Mouse (Mus musculus) stomach, embryonic 14.5 days (tissue): ENCODE measurements around the gene Gfra1. TPM values are rescaled to one million over a fixed set of nuclear protein-coding genes. Genes with fewer than 3 reads are reported as not detected.
A peak's percentile ranks its signal among the peaks of the same experiment; 100 is the strongest.

Experiments used
- ATAC-seq: fragments of 200-750 bp; cut with Nextera tagmentation; 2 replicates; pipeline ENCODE4 v1.8.0; 2017; ENCODE audit warnings: low read depth, moderate TSS enrichment; ENCODE audit not compliant: insufficient number of reproducible peaks, insufficient read depth, low FRiP score
- H3K27ac ChIP-seq: fragments of 300-500 bp; sonication (generic); 2 replicates; pipeline ENCODE4 v1.5.1; 2014; ENCODE audit warnings: mild to moderate bottlenecking, low read length, moderate library complexity, mixed read lengths
- H3K27me3 ChIP-seq: fragments of 300-500 bp; sonication (generic); 2 replicates; pipeline ENCODE4 v1.6.1; 2014; ENCODE audit warnings: low read length, control low read depth, mixed read lengths; ENCODE audit not compliant: control insufficient read depth, insufficient read depth
- H3K36me3 ChIP-seq: fragments of 300-500 bp; sonication (generic); 2 replicates; pipeline ENCODE4 v1.6.1; 2014; ENCODE audit warnings: mild to moderate bottlenecking, control low read depth, low read length, moderate library complexity, mixed read lengths; ENCODE audit not compliant: control insufficient read depth, insufficient read depth
- H3K4me1 ChIP-seq: fragments of 300-500 bp; sonication (generic); 2 replicates; pipeline ENCODE4 v1.6.1; 2014; ENCODE audit warnings: low read length, control low read depth, mixed read lengths; ENCODE audit not compliant: control insufficient read depth, insufficient read depth
- H3K4me2 ChIP-seq: fragments of 300-500 bp; sonication (generic); replicated peaks from 2 replicates; pipeline ENCODE4 v1.6.1; 2014; ENCODE audit warnings: low read depth, low read length, control low read depth
- H3K4me3 ChIP-seq: fragments of 300-500 bp; sonication (generic); 2 replicates; pipeline ENCODE4 v1.5.1; 2014; ENCODE audit warnings: low read depth, low read length, control low read depth
- H3K9ac ChIP-seq: fragments of 300-500 bp; sonication (generic); replicated peaks from 2 replicates; pipeline ENCODE4 v1.6.1; 2014; ENCODE audit warnings: low read depth, mild to moderate bottlenecking, control low read depth, low read length, moderate library complexity, mixed read lengths
- H3K9me3 ChIP-seq: fragments of 300-500 bp; sonication (generic); 2 replicates; pipeline ENCODE4 v1.6.1; 2016; ENCODE audit warnings: low read depth, low read length, control low read depth; ENCODE audit not compliant: control insufficient read depth
- whole genome bisulfite sequencing: fragments of 180-500 bp; shearing (Covaris S2); extraction: QIAGEN DNeasy Blood & Tissue Kit; methylation state at CpG from one replicate; pipeline ENCODE4 v1.1.7; 2014; 5-methylcytosine and 5-hydroxymethylcytosine counted together
- polyA plus RNA-seq: library from polyadenylated mRNA; unstranded; fragments of >200 nt; fragmentation: Nextera tagmentation; extraction: Ambion mirVana; gene quantifications from 2 replicates; pipeline ENCODE4 v1.2.1, GENCODE M21; 2014

Gene Gfra1
- polyA plus RNA-seq, 1 experiment from 2014 or later, result 66.3 TPM

DNA sequence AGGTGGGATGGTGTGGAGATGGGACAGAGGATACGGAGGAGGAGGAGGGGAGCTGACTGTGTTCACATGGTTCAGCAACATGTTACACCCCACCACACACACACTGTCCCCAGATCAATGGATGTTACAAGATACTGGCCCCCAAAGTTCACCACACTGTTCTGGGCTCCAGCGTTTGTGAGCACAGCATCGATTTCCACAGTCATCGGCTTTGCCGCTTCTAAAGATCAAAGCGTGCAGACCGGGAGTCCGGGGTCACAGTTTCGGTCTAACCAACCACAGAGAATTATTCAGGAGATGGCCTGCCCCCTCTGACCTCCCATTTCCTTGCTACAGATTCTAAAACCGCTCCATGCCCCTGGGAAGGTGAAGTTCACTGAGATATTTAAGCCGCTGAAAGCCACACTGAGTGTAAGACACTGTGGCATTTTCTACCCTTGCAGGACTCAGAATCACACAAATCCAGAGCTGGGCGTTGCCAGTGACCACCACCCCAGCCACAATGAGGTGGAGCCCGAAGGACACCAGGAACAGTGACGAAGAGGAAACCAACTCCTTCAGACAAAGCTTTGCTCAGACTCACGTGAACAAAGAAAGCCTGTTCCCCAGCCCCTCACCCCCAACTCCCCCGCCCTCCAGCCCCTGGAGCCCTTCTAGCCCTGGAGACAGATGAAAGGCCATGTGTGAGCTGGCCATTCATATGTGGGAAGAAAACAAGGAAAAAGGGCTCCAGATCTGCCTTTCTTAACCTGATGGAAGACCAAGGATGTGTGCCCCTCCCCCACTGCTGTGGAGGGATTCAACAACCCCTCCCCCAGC, 59.7 kb downstream of the Gfra1 start:
- H3K4me1 ChIP-seq, result peaks cover 10% of the 10 kb centered on the region
- H3K4me2 ChIP-seq, result peak overlapping the region; percentile 28; the same call in 1 of the 2 replicates
- peak; percentile 60 for ATAC-seq
- H3K9me3 ChIP-seq, result no peaks in the 10 kb centered on the region
- 60% methylated on average over 16 of the region's 16 CpGs for WGBS
- H3K4me3 ChIP-seq, result no peak overlapping the region
- no peak overlapping the region for H3K9ac ChIP-seq
- no peaks in the 10 kb centered on the region for H3K27me3 ChIP-seq
- peak overlapping the region; percentile 90 for H3K27ac ChIP-seq
- H3K36me3 ChIP-seq, result no peaks in the 10 kb centered on the region

DNA sequence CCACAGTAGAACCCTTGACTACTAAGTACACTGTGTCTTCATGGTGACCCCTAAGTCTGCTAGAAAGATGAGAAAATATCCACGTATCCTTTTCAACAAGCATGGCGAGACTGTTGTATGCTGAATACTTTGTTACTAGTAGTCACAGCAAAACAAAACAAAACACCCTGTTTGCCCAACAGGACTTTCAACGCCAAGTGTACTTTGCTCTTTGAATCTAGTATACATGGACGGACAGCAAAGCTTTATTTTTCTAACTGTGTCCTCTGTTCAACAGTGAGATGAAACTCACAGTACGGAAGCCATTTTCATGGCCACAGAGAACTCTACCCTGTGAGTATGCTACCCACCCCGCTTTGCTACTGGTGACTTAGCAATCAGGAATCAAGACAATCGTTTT, 62.6 kb downstream of the Gfra1 start:
- 86% methylated on average over 7 of the region's 7 CpGs for WGBS
- Histone ChIP-seq H3K27me3 (no peaks in the 10 kb centered on the region), H3K27ac (no peak overlapping the region), H3K9me3 (no peaks in the 10 kb centered on the region), H3K4me1 (peaks cover 7% of the 10 kb centered on the region), H3K4me2 (no peak overlapping the region), H3K36me3 (no peaks in the 10 kb centered on the region), H3K4me3 (no peak overlapping the region), H3K9ac (no peak overlapping the region)
- ATAC-seq, result no peak

DNA sequence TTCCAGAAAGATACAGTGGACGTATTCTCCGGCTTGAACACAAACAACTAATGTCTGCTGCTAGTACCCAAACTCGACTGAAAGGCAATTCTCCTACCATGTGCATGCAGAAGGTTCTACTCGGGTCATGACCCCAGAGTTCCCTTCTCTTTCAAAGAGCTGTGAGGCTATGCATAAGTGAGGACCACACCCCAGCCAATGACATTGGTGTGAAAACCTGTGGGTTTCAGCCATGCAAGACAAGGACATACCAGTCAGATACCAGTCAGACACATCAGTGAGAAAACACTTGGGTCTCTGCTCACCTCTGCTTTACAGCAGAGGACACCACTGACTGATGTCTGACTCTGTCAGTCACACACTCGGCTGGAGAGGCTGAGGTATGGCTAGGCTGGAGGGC, 63.9 kb downstream of the Gfra1 start:
- Histone ChIP-seq H3K4me1 (peaks cover 8% of the 10 kb centered on the region), H3K27me3 (no peaks in the 10 kb centered on the region), H3K9me3 (no peaks in the 10 kb centered on the region), H3K36me3 (no peaks in the 10 kb centered on the region), H3K27ac (no peak overlapping the region), H3K4me3 (no peak overlapping the region), H3K9ac (no peak overlapping the region), H3K4me2 (no peak overlapping the region)
- ATAC-seq, result no peak
- 71% methylated on average over 5 of the region's 5 CpGs for WGBS

DNA sequence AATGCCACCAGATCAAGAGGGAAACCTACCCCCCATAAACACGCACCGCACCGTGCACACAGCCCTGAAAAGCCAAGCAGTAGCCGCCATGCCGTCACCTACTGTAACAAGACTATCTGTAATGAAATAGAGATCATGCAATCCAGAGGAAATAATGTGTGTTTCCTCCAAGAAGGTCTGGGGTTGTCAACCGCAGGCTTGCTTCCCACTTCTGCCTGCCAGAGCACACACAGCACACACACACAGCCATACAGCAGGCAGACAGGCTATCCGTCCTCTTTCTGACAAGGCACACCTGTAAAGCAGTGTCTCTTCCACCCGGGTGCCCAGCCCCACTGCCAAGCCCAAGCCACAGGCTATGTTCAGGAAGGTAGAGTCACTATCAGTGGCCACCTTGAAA, 66.2 kb downstream of the Gfra1 start:
- Histone ChIP-seq H3K9ac (no peak overlapping the region), H3K4me2 (no peak overlapping the region), H3K27me3 (no peaks in the 10 kb centered on the region), H3K9me3 (no peaks in the 10 kb centered on the region), H3K4me3 (no peak overlapping the region), H3K27ac (no peak overlapping the region), H3K36me3 (no peaks in the 10 kb centered on the region), H3K4me1 (peaks cover 2% of the 10 kb centered on the region; the same call in 1 of the 2 replicates)
- ATAC-seq, result no peak
- WGBS, result 76% methylated on average over 8 of the region's 8 CpGs

DNA sequence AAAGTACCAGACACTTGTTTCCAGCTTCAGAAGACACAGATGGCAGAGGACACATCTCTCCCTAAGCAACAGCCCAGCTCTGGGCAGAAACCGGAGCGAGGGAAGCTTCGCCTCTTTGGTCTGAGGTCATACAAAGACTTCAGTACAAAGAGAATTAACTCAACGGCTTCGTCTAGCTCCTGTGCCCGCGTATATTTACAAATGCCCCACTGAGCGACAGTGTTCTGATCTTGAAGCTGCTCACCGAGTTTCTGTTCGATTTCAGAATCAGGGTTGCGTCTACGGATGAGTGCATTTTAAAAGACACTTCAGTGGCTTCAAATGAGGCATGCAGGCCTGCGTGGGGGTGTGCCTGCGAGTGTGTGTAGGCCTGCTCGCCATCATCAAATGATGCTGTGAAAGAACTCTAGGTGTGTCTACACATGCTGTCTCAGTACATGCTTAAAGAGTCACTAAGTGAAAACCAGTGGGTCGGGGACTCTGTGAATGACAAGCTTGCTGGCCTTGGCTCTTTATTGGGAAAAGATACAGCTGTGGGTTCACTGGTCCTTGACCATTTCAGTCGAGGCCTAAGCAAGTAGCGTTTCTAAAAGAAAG, 66.8 kb downstream of the Gfra1 start:
- peaks cover 2% of the 10 kb centered on the region; the same call in 1 of the 2 replicates for H3K4me1 ChIP-seq
- no peaks in the 10 kb centered on the region for H3K9me3 ChIP-seq
- H3K36me3 ChIP-seq, result no peaks in the 10 kb centered on the region
- ATAC-seq, result no peak
- no peaks in the 10 kb centered on the region for H3K27me3 ChIP-seq
- no peak overlapping the region for H3K9ac ChIP-seq
- no peak overlapping the region for H3K27ac ChIP-seq
- no peak overlapping the region for H3K4me2 ChIP-seq
- 84% methylated on average over 18 of the region's 18 CpGs for WGBS
- H3K4me3 ChIP-seq, result no peak overlapping the region

DNA sequence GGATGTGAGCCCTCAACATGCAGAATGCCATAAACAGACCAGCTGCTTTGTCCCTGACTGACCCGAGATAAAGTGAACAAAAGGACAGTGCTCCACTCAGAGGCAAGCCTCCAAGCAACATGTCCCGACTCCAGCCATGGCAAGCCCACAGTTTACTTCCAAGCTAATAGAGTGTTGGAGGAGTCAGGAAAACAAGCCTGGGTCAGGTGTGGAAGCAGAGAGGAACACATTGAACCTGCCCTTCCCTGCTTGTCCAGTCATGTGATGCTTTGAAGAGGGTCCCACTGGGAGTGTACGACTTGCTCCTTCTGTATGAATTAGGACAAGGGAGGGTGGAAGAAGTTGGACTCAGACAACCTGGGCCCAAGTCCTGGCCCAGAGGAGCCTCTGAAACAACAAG, 72.4 kb downstream of the Gfra1 start:
- no peak overlapping the region for H3K27ac ChIP-seq
- H3K27me3 ChIP-seq, result no peaks in the 10 kb centered on the region
- no peak overlapping the region for H3K4me2 ChIP-seq
- no peak overlapping the region for H3K9ac ChIP-seq
- 53% methylated on average over 3 of the region's 3 CpGs for WGBS
- H3K9me3 ChIP-seq, result no peaks in the 10 kb centered on the region
- no peaks in the 10 kb centered on the region for H3K36me3 ChIP-seq
- H3K4me3 ChIP-seq, result no peak overlapping the region
- H3K4me1 ChIP-seq, result peaks cover 2% of the 10 kb centered on the region; the same call in 1 of the 2 replicates
- ATAC-seq, result no peak

DNA sequence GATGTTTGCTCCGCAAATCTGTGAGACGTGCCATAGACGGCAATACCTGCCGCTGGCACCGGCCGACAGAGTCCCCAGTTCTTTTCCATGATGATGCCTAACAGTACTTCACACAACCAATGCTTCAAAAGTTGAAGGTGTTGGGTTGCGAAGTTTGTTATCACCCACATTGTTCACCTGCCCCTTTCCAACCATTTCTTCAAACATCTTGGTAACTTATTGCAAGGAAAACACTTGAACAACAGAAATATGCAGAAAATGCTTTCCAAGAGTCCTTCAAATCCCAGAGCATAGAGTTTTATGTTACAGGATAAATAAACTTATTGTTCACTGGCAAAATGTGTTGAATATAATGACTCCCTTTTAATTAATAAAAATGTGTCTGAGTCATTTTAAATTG, 73.2 kb downstream of the Gfra1 start:
- no peaks in the 10 kb centered on the region for H3K27me3 ChIP-seq
- H3K9ac ChIP-seq, result no peak overlapping the region
- peaks cover 8% of the 10 kb centered on the region for H3K4me1 ChIP-seq
- H3K36me3 ChIP-seq, result no peaks in the 10 kb centered on the region
- no peak overlapping the region for H3K4me2 ChIP-seq
- no peak for ATAC-seq
- 93% methylated on average over 7 of the region's 7 CpGs for WGBS
- no peak overlapping the region for H3K27ac ChIP-seq
- no peaks in the 10 kb centered on the region for H3K9me3 ChIP-seq
- H3K4me3 ChIP-seq, result no peak overlapping the region

DNA sequence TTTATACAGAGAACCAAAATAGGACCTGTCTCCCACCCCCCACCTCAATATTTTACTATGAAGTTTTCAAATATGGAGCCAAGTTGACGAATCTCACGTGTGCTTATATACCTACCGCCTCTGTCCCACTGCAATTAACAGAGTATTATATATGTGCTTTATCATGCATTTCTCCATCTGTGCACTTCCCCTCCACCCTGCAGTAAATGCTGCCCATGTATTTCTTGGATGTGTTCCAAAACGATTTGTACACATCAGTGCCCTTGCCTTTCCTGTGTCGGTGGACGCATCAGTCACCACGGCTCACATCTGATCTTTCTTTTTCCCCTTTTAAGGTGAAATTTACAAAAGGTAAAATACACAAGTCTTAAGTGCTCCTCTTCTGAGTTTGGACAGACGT, 77.7 kb downstream of the Gfra1 start:
- H3K4me3 ChIP-seq, result no peak overlapping the region
- H3K27me3 ChIP-seq, result no peaks in the 10 kb centered on the region
- H3K9ac ChIP-seq, result no peak overlapping the region
- peaks cover 15% of the 10 kb centered on the region for H3K4me1 ChIP-seq
- H3K36me3 ChIP-seq, result no peaks in the 10 kb centered on the region
- H3K4me2 ChIP-seq, result no peak overlapping the region
- WGBS, result 27% methylated on average over 8 of the region's 8 CpGs
- H3K27ac ChIP-seq, result peak overlapping the region; percentile 48; the same call in 1 of the 2 replicates
- ATAC-seq, result peak; percentile 60; the same call in 1 of the 2 replicates
- no peaks in the 10 kb centered on the region for H3K9me3 ChIP-seq
